Mouse (Mus musculus) C2C12 (cell line): ENCODE results near the gene Sall4.

ENCODE experiments used
- CEBPB ChIP-seq: IDR thresholded peaks from one replicate; pipeline ENCODE4 v1.6.1; 2011; ENCODE audit warnings: low read depth, mild to moderate bottlenecking, control low read depth, moderate library complexity
- CTCF ChIP-seq: IDR thresholded peaks from one replicate; pipeline ENCODE4 v1.5.1; 2011; ENCODE audit not compliant: control insufficient read depth, insufficient read depth, insufficient read length
- FOSL1 ChIP-seq: IDR thresholded peaks from one replicate; pipeline ENCODE4 v1.8.0; 2011; ENCODE audit warnings: mild to moderate bottlenecking, low read length; ENCODE audit not compliant: poor library complexity, insufficient read depth, severe bottlenecking
- MAX ChIP-seq: IDR thresholded peaks from one replicate; pipeline ENCODE4 v1.6.1; 2011; ENCODE audit warnings: mild to moderate bottlenecking, control low read depth
- MYOG ChIP-seq: IDR thresholded peaks from one replicate; pipeline ENCODE4 v1.6.1; 2011; ENCODE audit not compliant: control insufficient read depth, insufficient read length; ENCODE audit errors: extremely low read depth
- USF1 ChIP-seq: IDR thresholded peaks from one replicate; pipeline ENCODE4 v1.6.1; 2011; ENCODE audit warnings: low read depth, mild to moderate bottlenecking, control low read depth, moderate library complexity

DNA sequence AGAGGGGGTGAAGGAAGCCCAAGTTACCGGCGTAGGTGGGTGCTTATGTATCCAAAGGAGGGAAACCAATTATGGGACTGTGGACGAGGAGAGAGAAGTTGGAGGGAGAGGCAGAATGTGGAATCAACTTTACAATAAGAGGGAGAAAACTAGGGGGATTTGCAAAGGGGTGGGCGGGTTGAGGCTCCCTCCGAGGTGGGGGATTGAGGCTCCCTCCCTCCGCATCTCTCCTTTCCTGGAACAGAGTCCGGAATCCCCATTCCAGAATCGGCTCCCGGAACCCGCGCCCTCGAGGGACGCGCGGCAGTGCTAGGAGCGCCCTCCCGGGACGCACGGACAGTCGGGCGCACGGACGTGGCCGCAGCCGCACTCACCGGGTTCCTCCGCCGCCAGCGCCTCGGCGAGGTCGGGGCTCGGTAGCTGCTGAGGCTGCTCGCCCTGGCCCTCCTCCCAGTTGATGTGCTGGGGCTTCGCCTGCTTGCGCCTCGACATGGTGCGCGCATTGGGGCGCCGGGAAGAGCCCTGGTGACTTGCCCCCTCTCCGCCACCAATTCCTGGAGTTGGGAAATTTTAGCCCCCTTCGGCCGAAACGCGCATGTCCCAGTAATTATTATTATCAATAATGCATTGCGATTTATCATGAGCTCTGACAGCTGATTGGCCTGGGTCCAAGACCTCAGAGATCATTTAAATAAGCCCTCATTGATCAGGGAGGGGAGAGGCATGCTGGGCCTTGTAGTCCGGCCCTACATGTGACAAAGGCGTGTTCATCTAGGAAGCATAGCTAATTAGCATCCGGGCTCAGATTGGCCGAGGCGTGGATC, 993 bp downstream of the Sall4 start:
- TF ChIP-seq CTCF (no peak), MAX (no peak), USF1 (no peak), CEBPB (no peak), MYOG (no peak), FOSL1 (no peak)
